Mouse (Mus musculus) monocyte, adult 5-6 weeks (primary cell): ENCODE measurements at regions not wholly inside any gene's neighbourhood (a gene's known extent, or its start where the extent isn't known, plus 50 kb on each side); places are given as distances from the start of the nearest gene placed in this dataset.

Source experiments
- ATAC-seq: fragments of 153-309, 156-312 bp; replicated peaks from 2 replicates; pipeline ENCODE4 v1.8.0; 2017; ENCODE audit warnings: mild to moderate bottlenecking; ENCODE audit not compliant: low TSS enrichment, insufficient number of reproducible peaks, severe bottlenecking, poor library complexity, low FRiP score

GRCm38 (mm10) chr9:117714741-117715675, 85.3 kb upstream of the Rbms3 start:
- ATAC-seq: no peak

DNA sequence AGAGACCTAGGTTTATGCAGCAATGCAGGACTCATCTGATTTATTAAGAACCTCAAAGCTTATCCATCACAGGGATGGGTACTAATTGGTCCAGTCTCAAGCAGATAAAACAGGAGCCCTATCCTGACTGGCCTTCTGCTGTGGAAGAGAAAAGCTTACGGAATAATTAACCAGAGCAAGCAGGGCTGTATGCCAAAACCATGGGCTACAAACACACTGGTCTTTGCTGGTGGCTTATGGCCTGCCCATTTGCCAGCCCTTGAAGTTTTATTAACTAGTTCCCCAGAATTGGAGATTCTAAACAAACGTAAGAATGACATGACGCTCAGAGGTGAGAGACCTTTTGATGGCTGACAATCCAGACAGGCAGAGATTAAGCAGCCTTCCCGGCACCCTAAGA, 83.4 kb upstream of the Rbms3 start:
- no peak for ATAC-seq

DNA sequence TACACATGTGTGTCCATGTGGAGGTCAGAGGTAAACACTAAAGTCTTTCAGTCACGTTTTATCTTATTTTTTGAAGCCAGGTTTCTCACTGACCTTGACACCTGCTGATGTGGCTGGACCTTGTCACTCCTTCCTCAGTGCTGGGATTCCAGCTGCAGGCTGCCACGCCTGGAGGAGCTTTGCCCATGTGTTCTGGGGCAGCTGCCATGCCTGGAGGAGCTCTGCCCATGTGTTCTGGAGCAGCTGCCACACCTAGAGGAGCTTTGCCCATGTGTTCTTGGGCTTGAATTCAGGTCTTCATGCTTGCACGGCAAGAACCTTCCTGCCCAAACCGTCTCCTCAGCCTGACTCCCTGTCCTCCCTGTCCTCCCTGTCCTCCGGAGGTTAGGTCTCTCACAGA, 82.1 kb upstream of the Rbms3 start:
- ATAC-seq: no peak

- no peak for ATAC-seq
Observed at GRCm38 (mm10) chr9:117710966-117711365, 81.3 kb upstream of the Rbms3 start.

DNA sequence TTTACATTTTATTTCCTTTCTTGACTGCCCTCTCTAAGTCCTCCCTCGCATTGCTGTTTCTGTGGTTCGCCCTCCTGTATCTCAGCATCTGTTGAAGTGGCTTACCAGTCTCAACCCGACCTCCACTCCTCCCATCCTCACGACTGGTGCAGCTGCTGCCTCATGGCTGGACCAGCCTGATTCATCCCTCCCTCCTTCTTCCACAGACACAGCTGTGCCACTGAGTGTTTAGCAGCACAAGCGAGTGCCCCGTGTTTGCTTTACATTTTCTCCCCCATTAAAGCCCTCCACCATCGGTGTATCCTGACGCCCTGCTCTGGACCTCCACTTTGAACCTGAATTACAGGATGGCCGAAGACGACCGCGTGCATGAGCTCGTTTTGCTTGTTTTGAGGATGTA, 80.0 kb upstream of the Rbms3 start:
- no peak for ATAC-seq

DNA sequence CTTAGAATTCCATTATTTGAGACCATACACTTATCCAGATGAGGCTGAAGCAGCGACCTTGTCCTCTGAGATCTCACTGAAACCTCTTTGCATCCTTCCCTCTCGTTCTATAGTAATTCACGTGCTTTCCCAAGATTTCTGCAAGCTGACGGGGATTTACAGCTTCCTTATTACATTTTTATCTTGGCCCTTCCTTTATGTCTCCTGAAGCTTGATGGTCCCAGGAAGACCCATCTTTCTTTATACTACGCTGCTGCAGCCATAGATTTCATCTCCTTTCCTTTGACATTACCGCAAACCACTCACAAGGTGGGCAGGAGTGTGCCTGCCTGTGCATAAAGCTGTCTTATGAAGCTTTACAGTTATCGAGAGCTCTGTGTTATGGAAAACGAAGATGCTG, 63.3 kb upstream of the Rbms3 start:
- ATAC-seq: no peak

GRCm38 (mm10) chr9:117692486-117692885, 62.8 kb upstream of the Rbms3 start:
- ATAC-seq: no peak

DNA sequence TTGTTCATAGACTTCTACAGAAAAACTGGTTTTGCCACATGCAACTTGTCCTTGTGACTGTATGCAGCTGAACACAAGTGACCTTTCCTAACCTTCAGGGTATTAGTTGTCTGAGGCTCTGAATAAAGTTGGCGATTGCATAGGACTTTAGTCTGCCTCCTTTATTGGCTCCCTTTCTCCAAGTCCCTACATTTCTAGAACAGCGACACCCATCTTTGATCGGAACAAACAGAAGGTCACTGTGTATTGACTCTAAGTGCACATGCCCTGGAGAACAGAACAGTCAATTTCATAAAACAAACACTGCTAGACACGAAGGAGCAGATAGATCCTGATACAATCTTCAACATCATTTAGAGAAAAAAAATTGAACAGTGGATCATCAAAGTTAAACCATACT, 60.2 kb upstream of the Rbms3 start:
- ATAC-seq: no peak
